Mouse (Mus musculus) adrenal gland, adult 18-20 months (tissue): Measurements from ENCODE around the gene Lbhd2. TPM values are rescaled to one million over a fixed set of nuclear protein-coding genes. Genes with fewer than 3 reads are reported as not detected.
A peak's percentile ranks its signal among the peaks of the same experiment; 100 is the strongest.

Source experiments
- DNase-seq, 2 experiments: peaks; one replicate each; pipeline ENCODE4 v3.0.0; 2021 to 2022; ENCODE audit warnings: low spot score in 2 of 2
- total RNA-seq, 2 experiments: library from RNA; stranded (reverse); gene quantifications; 1 replicate in 1 of 2; 2 replicates in 1 of 2; pipeline ENCODE4 v1.2.3; 2021

Gene Lbhd2
- total RNA-seq, 2 experiments from 2014 or later, result not detected

DNA sequence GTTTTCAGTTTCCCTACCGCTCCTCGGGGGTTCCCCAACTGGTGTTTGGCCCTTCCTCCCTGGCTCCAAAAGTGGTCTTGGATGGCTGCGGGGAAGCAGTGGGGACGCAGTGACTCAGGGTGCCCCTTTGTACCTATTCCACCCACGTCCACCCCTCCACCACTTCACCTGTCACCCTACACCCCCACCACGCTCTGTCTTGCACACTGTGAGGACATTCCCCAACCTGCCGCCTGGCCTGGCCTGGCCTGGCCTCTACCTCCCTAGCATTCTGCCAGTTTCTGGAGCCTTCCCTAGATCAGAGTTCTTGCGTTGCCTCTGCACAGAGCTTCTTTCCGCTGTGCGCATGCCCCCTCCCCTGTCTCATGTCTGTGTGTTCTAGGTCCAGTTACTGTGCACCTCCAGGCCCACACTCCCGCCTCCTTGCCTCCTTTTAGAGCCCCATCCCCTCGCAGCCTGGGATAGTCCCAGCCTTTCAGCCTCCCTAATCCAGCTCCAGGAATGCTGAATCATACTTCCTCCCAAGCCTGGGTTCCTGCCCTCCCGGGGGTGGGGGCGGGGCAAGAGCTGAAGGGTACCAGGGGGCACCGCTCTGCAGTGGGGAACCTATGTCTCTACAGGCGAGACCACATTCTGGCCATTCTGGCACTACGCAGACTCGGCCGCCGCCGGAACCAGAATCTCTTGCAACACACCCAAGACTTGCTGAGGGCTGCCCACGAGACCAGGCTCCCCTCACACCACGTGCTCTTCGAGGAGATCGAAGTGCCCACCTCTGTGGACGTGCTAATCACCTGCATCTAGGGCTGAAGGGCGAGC, 23.6 kb downstream of the Lbhd2 start:
- peak in 1 of 2 experiments; percentile 46 for DNase-seq

DNA sequence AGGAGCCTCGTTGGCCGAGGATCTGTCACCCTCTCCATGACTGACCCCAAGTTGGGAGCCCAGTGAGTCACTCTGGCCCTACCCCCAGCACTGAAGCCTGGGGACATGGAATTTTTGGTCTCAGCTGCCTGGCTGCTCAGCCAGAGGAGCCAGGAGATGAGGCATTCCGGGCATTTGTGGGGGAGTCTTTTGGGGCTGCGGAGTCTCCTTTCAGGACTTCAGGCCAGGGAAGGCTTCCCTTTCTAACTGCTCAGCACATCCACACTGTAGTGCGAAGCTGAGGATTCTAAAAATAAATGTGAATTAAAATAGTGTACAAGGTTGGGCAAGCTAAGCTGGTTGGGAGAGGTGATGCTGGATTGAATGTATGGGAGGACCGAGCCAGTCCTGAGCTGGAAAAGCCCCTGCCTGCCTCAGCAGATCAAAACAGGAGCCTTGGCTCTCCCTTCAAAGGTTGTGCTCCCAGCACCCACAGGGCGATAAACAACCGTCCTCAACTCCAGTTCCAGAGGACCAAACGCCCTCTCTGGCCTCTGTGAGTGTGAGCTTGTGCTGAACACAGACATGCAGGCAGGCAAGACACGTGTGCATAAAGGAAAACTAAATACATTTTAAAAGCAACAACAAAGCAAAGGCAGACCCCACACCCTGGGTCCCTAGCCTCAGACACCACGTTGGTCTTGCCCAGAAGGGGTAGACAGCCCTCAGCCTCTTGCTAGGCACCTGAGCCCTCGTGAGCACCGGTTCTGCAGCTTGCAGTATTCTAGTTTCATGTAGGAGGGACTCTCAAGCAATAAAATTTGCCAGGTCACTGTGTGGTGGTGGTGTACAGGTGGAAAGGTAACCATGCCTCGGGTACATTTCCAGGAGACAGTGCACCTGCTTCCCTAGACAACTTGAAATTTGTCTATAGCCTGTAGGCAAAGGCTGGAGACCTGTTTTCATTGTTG, 24.5 kb downstream of the Lbhd2 start:
- DNase-seq, result no peak

DNA sequence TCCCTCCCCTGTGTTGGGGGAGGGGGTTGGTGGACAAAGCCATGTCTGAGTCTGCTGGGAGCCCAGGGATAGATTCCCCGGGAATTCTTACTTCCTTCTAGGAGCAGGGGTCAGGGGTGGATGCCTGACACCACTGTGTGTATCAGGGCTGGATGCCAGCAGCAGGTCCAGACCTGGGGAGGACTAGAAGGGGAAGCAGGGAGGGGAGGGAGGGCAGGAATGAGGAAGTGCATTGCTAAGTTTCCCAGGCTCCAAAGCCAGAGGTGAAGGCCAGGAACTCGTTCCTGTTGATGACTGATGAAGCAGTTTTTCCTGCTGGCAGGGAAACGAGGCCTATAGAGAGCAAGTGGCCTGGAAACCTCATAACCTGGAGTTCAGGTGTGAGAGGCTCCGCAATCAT, 25.5 kb downstream of the Lbhd2 start:
- DNase-seq, result no peak

DNA sequence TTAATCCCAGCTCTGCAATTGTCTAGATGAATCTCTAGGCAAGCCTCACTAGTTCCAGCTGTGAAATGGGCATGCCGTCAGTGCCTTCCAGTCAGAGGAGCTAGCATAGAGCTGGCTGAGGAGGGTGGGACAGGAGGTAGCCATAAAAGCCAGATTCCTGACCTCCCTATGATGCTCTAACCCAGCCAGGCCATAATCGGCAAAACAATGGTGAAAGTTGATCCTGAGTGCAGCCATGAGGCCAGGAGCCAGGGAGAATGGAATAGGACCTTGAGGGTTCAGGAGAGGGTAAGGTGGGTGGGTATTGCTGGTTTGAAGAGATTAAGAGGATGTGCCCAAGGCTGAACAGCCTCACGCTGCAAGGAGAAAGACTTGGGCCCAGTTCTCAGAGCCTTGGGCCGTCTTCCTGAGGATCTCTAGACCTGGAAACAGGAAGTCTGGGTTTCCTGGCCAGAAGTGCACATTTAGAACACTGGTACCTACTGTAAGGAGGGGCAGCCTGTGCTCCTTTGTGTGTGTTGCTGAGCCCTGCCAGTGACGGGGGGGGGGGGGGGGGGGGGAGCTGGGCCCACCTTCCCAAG, 26.2 kb downstream of the Lbhd2 start:
- no peak for DNase-seq

DNA sequence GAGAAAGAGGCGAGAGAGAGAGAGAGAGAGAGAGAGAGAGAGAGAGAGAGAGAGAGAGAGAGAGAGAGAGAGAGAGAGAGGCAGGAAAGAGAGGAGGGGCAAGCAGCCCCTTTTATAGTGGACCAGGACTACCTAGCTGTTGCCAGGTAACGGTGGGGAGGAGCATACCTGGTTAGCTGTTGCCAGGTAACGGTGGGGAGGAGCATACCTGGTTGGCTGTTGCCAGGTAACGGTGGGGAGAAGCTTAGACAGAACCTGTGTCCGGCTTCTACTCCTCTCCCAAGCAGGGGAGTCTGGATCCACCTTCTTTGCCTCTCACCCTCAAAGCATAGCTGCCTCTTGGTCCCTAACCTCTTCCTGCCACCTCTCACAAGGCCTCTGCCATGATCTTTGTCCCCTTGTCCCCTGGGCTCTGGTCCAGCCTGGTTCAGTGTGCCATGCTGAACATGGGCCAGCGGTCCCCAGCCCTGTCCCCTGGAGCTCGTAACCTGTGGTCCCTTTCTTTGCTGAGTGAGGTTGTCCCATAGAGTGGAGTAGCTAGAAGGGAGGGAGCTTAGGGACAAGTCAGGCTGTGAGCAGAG, 27.6 kb downstream of the Lbhd2 start:
- DNase-seq, result no peak

DNA sequence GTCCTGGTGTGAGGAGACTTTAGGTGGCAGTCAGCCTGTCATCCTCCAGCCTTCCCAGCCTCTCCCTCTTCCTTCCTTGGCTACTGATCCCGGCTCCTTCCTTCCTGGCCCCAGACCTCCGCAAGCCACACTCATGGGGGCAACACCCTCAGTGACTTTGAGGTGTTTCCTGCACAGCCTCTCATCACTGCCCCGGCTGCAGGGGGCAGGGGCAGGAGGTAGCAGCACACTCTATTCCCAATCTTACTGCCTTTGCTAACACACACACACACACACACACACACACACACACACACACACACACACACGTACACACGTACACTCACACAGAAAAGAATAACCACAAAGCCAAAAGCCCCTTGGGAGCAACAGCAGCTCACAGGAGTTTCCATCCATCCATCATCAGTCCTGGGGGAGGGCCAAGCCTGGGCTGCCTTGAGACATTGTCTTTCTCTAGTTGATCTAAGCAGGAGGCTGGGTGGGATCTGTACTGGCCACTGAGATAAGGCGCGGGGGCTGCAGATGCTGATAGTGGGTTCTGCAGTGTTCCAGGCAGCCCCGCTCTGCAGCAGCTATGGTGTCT, 28.2 kb downstream of the Lbhd2 start:
- DNase-seq, result no peak

DNA sequence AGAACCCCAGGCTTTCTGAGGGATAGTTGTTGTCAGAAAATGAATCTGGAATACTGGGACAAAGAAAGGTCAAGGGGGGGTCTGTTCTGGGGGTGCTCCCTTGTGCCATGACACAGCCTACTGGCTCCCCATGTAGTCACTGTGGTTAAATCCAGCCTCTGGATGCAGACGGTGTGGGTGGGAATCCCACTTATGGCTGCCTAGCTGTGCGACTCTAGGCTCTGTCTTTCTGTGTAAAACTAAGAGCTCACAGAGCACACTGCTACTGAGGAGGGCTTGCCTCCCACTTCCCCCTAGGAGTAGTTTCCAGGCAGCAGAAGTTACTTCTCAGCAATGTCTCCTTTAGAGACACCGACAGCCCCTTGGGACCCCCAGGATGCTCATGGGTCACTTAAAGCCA, 29.6 kb downstream of the Lbhd2 start:
- DNase-seq, result no peak

DNA sequence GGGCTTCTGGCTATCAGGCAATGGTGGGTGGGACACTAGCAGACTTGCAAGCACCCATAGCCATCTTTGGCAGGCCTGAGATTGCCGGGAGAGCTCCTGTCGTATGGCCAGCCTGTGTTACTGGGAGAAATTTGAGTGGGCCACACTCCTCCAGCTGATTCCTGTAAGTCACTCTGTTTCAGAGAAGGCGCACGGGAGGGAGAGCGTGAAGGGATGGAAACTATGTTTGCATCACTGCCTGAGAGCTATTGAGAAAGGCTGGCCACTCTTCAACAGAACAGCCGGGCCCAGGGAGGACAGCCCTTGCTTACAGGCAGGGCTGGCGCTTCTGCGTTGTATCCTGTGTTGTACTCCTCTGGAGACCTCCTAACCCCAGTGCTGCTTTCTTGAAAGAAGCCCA, 30.0 kb downstream of the Lbhd2 start:
- no peak for DNase-seq

DNA sequence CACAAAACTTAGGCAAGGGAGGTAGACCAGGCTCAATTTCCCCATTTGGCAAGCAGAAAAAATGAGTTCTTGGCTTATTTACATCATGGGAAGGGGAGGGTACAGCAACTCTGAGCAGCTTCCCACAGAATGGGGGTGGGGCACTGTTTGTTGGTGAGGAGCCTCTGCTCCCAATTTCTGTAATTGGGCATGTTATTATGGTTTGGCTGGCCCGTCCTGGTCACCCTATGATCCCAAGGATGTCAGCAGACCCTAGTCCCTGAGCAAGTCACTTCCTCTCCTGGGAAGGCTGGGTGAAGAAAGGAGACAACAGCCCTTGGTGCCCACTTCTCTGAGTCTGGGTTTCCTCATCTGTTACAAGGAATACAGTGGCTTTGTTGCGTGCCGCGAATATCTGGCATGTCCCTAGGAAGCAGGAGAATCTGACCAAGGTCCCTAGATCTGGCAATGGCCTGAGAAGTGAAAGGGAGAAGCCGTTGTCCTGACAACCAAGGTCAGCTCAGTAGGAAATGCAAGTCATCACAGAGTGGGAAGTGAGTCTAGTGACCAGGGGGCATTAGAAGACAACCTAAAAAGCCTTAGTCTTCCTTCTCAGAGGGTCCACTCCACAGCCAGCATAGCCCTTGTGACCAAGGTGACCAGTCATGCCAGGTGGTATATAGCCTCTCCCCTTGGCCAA, 30.8 kb downstream of the Lbhd2 start:
- peak in 1 of 2 experiments; percentile 51 for DNase-seq

DNA sequence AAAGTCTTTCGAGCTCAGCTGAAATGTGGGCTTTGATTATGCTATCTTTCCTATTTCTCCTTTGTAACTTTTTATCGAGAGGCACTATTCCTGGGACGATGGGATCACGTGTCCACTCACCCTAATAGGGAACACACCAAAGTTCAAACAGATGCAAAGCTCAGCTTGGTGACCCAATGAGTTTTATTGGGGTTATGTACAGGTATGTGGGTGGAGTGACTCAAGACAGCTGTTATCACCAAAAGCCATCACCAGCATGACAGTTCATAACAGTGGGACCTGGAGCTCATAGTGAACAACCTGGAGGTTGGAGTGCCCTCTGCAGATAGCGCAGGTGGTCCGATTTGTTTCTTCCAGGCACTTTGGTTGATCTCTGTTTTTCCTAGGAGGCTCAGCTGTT, 32.2 kb downstream of the Lbhd2 start:
- no peak for DNase-seq

DNA sequence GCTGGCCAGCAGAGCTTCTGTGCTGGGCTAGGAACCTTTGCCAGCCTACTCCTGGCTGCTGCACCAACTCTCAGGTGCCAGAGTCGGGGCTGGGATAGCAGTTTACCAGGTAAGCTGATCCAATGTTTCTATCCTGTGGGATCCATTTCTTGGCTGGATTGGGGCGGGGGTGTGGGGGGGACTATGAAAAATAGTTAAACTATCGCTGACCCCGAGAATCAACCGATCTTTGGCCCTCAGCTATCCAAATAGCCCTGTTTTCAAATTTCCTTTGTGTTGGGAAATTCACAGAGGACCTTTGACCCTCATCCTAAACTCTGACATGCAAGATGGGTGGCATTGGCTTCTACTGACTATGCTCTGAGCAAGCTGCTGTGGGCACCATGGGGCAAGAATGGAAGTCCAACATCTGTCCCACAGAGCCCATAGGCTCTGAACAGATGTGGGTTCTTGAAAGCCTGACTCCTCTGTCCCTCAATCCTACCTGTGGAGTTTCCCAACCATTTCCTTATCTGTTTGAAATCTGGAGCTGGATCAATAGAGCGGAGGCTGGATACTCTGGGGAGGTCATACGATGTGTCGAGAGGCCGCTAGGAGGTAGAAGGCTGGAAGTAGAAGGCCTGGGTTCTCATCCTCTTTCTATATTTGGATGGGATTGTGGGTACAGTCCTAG, 34.2 kb downstream of the Lbhd2 start:
- no peak for DNase-seq

DNA sequence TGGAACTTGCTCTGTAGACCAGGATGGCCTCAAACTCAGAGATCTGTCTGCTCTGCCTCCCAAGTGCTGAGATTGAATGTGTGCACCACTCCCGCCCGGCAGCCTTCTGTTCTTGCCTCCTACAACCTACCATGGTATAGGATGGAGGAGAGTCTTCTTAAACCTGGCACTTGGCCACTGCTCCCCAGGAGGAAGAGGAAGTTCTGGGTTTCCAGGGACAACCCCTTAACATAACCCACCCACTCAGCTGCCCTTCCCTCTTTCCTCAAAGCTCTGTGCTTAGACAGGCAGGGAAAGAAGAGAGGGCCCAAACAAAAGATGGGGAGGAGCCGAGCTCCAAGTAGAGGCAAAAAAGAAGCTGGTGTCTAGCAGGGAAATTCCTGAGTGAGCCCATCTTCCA, 34.9 kb downstream of the Lbhd2 start:
- no peak for DNase-seq

DNA sequence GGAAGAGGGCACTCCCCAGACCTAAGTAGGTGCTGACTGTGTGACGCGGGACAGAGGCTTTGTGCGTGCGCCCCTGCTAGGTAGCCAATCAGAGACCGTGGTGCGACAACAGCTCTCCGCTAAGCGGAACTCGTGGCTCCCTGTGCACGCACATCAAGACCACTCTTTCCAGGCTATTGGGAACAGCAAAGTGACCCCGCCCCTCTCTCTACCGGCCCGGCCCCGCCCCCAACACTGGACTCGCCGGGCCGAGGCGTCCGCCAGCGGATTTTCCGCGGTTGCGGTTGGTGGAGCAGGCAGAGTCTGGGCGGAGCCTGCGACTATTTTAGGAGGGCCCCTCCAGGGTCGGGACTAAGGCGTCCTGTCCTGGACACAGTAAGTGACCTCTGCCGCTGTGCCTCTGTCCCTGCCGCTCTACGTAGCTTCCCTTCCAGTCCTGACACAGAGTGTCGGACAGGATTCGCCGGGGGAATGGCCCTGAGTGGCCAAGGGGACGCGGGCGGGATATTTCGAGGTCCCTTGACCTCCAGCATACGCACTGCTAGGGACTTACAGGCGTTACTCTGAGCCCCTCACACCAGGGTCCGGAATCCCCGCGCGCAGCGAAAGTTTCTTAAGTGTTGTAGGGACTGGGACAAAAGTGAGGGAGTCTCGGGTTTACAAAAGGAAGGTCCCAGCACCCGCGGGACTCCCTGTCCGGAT, 35.9 kb downstream of the Lbhd2 start, which contains the start of gene Tnfaip2:
Gene Tnfaip2, plus strand, starts transcription at position 161 of the 702 bp plus-strand sequence.
- DNase-seq, result peak; percentile 73 to 81

DNA sequence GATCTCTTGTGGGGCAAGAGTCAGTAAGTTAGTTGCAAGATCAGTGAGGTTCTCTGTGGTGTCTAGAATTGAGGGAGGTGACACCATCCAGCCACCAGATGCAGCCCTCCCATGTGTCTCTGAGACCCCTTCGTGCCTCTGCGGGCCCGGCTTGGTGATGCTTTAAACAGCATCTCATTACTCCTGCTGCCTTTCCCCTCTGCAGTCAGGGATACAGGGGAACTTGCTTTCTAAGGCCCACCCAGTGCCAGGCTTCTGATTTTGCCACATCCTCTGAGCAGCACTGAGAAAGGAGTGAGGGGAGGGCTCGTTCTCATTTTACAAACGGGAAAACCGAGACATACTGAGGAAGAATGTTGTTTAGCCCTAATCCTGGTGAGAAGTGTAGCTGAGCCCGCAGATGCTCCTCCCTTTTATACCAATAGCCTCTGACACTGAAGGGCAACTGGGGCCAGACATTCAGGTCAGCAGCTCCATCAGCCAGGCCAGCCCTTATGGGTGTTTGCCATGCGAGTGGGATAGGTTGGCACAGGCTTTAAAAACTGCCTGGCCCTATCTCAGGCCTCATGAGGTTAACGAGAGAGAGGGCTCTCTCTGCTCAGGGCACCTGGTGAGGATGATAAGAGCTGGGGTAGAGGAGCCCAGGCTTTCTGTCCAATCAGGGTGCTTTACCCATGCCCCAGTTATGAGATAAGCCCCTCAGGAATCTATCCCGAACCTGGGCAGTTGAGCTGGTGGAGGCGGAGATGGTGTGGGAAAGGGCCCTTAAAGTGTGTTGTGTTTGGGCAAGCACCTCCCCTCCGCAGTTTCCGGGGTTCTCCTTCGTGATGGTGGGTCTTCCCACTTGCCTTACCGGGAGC, 36.6 kb downstream of the Lbhd2 start:
- no peak for DNase-seq

DNA sequence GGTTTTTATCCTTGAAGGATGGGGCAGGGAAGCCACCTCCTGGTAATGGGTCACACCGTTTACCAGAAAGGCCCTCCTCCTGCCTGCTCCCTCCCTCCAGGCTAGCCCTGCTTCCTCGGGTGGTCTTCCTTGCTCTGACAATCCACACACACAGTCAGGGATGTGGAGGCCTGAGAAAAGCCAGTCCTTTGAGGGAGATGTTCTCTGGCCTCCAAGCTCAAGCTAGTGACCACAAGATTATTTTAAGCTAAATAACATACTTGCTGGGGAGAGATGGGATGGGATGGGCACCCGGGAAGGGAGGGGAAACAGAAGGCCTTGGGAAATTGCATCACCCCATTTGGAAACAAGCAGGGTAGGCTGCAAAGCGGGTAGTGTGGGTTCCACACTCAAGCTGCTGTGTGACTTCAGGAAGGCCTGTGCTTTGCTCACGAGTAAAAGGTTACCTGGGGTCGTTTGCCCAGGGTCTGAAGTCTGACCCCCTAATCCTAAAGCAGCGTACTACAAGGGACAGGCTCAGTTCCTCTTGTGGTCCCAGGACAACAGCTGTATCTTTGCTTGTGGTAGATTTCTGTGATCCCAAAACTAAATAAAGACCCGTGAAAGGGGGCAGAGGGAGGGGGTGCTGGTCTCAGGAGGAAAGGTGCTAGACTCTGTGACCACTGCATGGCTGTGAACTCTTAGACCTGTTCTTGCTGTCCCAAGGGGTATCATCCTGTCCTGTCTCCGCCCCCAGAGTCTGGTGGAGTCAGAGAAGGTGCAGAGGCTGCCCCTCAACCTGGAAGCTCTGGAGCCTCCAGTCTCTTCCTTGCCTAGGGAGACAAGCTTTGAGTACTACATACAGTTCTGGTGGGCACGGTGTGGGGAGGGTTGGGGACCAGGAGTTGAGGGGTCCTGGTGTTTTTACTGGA, 37.6 kb downstream of the Lbhd2 start:
- no peak for DNase-seq

DNA sequence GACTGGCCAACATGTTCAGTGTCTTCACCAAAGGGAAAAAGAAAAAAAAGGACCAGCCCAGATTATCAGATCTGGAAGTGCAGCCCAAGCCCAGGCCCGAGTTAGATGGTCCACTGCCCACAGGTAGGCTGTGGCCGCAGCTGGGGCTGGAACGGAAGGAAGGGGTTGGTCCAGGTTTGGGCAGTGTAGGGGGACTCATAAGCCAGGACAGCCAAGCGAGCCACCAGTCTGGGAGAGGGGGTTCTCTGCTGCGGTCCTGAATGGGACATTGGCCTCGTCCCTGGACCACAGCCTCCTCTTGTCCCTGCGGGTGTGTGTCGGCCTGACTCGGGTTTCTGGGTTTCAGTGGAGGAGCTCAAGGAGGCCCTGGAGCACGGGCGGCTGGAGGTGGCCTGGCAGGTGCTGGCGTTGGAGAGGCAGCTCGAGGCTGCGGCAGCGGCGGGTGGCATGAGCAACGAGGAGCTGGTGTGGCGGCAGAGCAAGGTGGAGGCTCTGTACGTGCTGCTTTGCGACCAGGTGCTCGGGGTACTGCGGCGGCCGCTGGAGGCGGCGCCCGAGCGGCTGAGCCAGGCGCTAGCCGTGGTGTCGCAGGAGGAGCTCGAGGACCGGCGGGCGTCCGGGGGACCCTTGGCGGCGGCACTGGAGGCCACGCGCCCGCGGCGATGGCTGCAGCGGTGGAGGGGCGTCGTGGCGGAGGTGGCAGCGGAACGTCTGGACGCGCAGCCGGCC, 38.7 kb downstream of the Lbhd2 start:
- no peak for DNase-seq
